Mouse (Mus musculus): ENCODE results near the gene Aspdh. TPM values are rescaled to one million over a fixed set of nuclear protein-coding genes. Genes with fewer than 3 reads are reported as not detected.

Aspdh gene
- total RNA-seq, 1 experiment from 2014 or later, result not detected

DNA sequence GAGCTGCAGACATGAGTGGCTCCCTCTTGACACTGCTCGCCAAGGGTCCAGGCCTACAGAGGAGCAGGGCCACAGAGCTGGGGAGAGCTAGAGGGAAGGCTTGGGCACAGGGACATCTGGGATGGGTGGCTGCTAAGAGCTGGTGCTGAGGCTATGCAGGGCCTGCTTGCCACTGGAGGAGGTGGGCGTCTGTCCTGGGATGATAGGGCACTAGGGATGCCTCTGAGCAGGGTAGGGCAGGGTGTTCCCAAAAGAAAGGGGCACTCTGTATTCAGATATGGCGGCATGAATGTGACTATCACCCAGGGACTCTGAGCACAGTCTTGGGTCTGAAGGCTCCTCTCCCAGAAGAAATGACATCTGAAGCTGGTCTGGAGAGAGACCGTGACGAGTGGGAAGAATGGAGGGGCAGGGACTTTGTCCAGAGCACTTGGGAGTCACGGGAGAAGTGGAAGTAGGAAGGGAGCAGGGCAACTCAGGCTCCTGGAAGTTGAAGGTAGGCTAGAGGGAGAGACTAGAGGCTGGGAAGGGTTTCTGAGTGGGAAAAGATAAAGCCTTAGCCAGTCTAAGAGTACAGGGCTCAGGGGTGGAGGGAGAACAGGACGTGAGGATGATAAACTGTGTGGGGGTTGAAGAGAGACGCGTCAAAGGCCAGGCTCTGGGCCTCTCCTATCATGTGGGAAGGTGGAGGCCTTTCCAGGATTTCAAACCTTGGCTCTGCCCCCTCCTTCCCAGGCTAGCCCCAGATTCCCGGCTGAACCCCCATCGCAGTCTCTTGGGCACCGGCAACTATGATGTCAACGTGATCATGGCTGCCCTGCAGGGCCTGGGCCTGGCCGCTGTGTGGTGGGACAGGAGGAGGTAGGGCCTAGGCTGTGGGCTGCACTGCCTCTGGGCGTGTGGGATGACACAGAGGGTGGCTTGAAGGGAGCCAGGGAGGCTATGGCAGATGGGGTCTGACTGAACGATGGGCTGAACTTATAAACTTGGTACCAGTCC is 4.8 kb downstream of the Aspdh start:
- ATAC-seq (ENCODE audit: extremely low read depth, insufficient number of reproducible peaks, low FRiP score, poor library complexity, severe bottlenecking), result no peak

DNA sequence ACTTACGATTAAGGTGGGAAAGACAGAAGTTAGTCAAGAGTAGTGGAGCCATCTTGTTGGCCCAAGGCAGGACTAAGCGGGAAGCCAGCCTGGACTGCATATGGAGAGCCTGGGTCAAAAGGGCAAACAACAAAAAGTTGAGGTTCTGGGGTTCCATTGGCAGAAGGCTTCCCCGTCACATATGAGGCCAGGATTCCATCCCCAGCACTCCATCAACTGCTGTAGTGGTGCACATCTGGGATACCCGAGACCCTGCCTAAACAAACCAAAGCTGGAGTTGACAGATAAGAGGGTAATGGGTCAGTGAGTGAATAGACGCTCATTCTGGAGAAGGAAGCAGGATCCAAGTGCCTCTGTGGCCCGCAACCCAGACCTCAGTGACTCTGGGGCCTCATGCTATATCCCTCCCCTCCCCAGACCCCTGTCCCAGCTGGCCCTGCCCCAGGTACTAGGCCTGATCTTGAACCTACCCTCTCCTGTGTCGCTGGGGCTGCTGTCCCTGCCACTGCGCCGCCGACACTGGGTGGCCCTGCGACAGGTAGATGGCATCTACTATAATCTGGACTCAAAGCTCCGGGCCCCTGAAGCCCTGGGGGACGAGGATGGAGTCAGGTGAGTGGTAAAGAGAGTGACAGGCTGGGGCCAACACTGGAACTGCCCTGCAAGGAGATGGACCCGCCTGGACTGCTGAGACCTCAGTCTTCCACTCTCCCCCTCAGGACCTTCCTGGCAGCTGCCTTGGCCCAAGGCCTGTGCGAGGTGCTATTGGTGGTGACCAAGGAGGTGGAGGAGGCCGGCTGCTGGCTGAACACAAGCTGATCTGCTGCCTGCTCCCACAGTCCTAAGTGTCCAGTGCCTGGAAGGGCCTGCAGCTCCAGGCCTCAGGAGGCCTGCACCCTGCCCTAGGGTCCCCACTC is 5.8 kb downstream of the Aspdh start:
- ATAC-seq (ENCODE audit: extremely low read depth, insufficient number of reproducible peaks, low FRiP score, poor library complexity, severe bottlenecking), result no peak

DNA sequence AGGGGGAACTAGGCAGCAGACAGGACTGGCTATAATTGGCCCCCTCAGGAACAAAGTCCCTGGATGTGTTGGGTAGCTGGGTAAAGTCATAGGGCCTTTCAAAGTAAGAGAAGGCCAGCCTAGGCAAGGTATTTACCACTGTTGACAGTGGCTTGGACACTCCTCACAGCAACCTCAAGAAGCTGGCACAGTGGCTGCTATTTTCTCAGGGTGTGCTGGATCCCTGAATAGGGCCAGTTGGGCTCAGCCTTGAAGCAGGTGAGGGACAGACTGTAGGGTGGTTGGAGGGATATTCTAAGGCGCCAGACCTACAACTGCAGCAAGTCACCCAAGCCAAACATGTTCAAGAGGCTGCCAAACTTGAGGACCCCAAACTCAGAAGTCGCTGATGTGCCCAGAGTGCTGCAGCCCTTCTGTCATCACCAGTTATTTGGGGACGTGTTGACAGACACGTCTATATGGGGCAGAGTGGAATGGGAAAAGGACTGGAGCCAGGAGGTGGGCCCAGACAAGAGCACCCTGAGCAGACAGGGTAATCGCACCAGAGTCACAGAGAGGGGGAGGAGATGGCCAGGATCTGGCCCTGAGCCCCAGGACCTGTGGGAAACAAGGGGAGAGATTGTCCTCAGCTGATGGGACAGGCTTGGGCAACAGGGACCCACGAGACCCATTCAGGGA is 6.8 kb downstream of the Aspdh start:
- no peak for ATAC-seq (ENCODE audit: extremely low read depth, insufficient number of reproducible peaks, low FRiP score, poor library complexity, severe bottlenecking)

DNA sequence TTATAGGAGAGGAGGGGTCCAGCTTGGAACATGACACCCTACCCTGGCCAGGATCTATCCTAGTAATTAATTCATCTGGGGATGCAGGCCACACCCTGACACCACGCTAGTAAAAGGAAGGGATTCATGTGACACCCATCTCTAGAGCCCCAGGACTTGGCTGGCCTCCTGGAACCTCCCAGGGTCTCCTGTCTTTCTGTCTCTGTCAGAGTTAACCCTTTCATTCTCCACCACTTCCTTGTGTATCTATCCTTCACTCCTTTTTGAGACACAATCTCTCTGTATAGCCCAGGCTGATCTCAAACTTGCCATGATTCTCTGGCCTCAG is 7.3 kb downstream of the Aspdh start:
- ATAC-seq (ENCODE audit: extremely low read depth, insufficient number of reproducible peaks, low FRiP score, poor library complexity, severe bottlenecking), result no peak

DNA sequence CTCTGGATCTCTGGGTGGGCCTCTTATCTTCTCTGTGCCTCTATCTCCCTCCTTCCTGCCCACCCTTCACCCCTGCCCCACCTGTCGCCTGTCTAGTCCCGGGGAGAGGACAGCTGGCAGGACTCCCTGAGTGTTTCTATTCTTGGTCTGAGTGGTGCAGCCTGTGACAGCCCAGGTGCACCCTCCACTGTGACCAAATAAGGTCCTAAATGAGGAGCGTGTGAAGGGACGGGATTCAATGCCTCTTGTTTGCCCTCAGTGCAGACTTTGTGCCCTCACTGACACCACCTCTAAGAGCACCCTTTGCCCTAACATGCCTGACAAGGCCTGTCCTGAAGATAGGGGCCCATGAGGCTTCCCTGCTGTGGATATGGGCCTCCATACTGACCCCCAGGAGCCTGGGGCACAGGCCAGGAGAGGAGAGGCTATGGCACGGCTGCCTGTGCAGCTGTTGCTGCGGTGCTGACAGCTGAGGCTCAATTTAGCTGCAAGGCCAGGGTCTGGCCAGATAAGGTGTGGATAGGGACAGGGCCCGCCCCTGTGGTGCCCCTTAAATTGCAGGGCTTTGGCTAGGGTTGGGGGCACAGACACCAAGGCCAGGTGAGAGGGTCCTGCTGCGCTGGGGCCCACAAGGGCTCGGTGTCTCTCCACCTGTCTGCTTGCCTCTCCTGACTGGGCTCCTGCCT is 7.9 kb downstream of the Aspdh start:
- ATAC-seq (ENCODE audit: extremely low read depth, insufficient number of reproducible peaks, low FRiP score, poor library complexity, severe bottlenecking), result no peak

DNA sequence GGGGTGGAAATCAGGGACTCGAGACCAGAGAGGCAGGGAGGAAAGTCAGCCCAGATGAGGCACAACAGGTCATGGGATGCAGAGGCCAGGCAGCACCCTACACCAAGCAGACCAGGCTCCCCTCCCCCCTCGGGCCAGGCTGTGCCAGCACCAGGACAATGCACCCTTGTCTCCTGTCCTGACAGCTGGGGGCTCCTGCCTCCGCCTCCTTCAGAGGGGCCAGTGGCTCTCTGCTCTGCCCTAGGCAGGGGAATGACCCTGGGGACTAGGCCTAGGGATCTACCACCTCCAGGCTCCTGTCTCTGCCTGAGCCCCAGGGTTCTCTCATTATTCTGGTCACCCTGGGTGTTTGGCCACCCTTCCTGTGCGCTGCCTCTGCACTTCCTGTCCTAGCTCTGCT is 9.2 kb downstream of the Aspdh start:
- ATAC-seq (ENCODE audit: extremely low read depth, insufficient number of reproducible peaks, low FRiP score, poor library complexity, severe bottlenecking), result no peak

DNA sequence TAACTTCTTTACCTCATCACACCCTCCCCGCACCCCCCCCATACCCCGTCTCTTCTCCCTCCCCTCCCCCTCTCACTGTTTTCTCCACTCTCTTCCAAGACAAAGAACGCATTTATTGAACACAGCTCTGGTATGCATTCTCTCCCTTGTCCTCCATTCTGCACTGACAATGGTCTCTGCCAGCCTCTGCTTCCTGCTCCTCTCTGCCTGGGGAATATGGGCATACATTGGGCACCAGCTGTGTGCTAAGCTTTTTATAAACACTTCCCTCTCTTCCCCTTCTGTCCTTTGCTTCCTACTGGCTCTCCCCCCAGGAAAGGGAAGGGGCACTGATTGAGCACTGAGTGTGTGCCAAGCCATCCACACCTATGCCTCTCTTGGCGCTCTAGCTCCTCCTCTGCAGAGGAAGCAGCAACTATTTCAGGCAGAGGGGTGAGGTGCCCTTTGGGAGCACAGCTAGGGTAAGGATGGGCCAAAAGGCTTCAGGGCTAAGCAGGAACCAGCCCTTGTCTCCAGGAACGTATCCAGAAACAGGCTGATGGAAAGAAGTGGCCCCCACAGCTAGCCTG is 9.9 kb downstream of the Aspdh start:
- ATAC-seq (ENCODE audit: extremely low read depth, insufficient number of reproducible peaks, low FRiP score, poor library complexity, severe bottlenecking), result no peak

DNA sequence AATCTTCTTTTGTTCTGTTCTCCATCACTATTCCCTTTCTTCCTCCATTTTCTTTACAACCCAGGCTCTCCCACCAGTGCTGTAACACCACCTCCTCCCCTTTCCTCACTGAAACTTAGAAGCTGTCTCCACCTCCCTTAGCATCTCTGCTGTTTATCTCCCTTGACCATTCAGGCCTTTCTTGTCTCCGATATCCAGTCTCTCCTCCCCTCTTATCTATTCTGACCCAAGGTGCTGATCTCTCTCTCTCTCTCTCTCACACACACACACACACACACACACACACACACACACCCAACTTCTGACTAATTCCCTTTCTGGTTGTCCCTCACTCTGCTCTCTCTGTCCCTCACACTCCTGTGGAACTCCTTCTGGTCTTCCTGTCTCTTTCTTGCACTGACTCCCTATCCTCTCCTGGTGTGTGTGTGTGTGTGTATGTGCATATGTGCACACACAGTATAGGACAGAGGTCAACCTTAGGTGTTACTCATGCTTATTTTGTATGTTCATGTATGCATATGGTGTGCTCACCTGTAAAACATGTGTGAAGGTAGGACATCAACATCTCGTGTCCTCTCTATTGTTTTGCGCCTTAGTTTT is 17.7 kb downstream of the Aspdh start:
- ATAC-seq (ENCODE audit: extremely low read depth, insufficient number of reproducible peaks, low FRiP score, poor library complexity, severe bottlenecking), result no peak

DNA sequence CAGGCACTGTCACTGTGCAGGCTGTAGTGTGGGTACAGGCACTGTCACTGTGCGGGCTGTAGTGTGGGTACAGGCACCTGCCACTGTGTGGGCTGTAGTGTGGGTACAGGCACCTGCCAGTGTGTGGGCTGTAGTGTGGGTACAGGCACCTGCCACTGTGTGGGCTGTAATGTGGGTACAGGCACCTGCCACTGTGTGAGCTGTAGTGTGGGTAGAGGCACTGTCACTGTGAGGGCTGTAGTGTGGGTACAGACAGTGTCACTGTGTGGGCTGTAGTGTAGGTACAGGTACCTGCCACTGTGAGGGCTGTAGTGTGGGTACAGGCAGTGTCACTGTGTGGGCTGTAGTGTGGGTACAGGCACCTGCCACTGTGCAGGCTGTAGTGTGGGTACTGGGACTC is 18.9 kb downstream of the Aspdh start:
- ATAC-seq (ENCODE audit: extremely low read depth, insufficient number of reproducible peaks, low FRiP score, poor library complexity, severe bottlenecking), result no peak

DNA sequence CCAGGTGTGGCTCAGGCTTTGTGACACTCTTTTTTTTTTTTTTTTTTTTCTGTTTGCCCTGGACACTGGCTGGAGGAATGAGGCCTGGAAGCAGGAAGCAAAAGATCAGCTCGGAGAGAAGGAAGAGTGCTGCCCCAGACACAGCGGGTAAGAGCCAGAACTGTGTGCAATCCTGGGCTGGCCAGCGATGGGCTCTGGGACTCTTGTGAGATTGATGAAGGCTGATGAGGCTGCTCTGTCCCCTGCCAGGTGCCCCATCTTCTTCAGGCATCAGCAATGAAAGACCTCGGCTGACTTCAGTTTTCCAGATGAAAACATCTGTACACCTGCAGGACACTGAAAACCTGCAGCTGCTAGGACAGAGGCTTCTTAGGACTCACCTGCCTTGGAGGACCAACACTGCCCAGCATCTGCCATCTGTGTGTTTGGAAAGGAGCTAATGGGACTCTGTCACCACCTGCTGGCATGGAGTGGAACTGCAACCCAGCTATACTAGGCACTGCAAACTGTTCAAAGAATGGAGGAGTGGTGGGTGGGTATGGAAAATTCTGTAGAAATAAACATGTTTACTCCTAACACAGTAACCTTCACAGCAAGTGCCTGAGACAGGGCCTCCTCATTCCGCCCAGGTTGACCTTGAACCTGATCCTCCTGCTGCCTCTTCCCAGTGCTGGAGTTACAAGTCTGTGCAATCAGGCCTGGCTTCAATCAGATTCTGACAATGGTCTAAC is 19.8 kb downstream of the Aspdh start:
- peak; percentile 79 for ATAC-seq (ENCODE audit: extremely low read depth, insufficient number of reproducible peaks, low FRiP score, poor library complexity, severe bottlenecking)

DNA sequence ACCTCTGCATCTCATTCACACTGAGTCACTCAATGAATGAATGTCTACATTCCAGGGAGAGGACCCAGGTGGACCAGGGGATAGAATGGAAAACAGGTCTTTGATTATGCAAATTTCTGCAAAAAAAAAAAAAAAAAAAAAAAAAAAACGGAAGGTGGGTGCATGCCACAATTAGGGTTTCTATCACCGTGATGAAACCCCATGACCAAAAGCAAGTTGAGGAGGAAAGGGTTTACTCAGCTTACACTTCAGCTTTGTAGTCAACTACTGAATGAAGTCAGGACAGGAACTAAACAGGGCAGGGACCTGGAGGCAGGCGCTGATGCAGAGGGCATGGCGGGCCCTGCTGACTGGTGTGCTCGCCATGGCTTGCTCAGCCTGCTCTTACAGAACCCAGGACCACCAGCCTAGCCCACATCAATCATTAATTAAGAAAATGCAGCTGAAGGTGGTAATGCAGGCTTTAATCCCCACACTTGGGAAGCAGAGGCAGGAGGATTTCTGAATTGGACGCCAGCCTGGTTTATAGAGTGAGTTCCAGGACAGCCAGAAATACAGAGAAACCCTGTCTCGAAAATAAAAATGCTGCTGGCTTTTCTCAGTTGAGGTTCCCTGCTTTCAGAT is 20.5 kb downstream of the Aspdh start:
- ATAC-seq (ENCODE audit: extremely low read depth, insufficient number of reproducible peaks, low FRiP score, poor library complexity, severe bottlenecking), result no peak

DNA sequence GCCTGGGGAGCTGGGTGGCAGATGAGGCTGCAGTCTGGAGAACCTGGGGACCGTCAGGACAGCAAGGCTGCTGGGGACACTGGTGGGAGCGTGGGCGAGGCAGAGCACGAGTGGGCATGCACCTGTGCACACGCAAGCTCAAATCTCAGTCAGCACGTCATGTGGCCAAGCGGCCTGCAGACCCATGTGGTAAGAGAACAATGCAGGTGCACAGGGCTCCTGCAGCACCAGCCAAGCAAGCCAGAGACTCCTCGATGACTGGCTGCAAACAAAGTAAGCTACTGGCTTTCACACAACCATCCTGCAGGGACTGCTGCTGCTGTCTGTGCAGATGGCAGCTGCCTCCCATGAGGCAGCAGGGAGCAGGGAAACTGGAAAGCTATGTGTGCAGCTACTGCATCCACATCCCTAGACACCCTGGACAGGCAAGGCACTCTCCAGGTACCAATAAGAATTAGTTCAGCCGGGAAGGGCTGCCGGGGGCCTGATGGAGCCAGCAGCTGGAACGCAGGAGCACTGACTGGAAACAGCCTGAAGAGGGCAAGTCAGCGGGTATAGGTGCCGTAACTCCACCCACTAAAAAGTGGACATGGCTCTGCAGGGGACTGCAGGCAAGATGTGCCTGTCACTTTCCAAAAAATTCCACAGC is 21.9 kb downstream of the Aspdh start:
- no peak for ATAC-seq (ENCODE audit: extremely low read depth, insufficient number of reproducible peaks, low FRiP score, poor library complexity, severe bottlenecking)

DNA sequence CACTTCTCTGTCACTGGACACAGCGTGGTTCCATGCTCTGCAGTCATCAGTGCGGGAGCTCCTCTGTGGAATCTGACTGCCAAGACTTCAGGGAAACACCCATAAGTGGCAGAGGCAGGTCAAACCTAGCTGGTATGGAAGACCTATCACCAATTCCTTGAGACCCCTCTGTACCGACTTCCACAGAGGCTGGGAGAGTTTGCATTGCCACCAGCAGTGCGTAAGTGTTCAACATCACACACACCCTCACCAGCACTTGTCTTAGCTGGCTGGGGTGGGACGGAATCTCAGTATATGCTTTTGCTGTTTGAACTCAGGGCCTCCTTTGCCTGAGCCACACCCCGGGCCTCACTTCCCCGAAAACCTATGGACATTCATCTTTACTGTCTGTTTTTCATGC is 22.7 kb downstream of the Aspdh start:
- ATAC-seq (ENCODE audit: extremely low read depth, insufficient number of reproducible peaks, low FRiP score, poor library complexity, severe bottlenecking), result no peak

DNA sequence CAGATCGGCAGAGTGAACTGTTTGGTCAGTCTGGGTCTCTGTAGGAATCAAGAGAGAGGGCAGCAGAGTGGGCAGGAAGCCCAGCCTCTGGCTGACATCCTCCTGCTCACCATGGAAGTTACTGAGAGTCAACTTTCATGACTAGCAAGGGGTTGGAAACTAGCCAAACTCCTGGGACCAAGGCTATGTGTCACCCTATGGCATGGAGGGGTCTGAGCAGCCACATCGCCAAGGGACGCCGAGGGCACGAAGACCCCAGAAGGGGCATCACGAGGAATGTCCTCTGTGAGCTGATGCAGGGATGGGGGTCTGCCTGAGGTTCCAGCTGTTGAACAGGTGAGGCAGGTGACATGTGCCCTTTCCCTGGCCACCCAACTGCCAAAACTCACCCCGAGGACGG is 23.4 kb downstream of the Aspdh start:
- no peak for ATAC-seq (ENCODE audit: extremely low read depth, insufficient number of reproducible peaks, low FRiP score, poor library complexity, severe bottlenecking)

DNA sequence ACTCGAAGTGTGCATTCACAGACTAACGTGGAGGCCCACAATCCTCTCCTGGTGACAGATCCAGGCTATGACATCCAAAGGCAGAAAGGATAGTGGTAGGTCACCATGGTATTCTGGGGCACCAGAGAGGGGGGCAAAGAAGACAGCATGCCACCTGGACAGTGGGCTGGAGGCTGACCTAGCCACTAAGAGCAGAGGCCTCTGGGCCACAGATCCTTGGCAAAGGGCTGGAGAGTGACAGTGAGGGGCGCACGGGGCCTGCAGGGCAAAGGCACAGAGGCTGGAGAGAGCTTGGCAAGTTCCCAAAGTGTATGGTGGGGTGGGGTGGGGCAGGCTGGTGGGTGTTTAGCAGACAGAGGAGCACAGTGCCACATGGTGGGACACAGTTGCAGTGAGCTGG is 25.1 kb downstream of the Aspdh start:
- no peak for ATAC-seq (ENCODE audit: extremely low read depth, insufficient number of reproducible peaks, low FRiP score, poor library complexity, severe bottlenecking)

DNA sequence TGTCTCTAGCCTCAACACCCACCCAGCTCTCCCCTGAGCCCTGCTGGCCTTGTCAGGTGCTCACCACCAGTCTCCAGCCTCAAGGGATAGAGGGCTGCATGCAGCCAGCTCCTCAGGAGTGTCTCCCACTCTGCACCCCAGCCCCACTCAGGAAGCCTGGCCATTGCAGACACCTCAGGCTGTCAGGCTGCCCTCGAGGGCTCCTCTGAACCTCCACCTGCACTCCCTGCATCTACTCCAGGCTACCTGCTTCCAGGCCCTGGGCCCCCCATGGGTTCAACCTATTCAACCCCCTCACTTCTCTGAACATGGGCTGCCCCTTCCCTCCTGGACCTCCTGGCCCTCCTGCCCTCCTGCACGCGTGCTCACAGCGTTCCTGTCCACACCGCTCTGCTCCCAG is 26.2 kb downstream of the Aspdh start:
- no peak for ATAC-seq (ENCODE audit: extremely low read depth, insufficient number of reproducible peaks, low FRiP score, poor library complexity, severe bottlenecking)
